Mouse (Mus musculus): ENCODE measurements at regions not wholly inside any gene's neighbourhood (a gene's known extent, or its start where the extent isn't known, plus 50 kb on each side); places are given as distances from the start of the nearest gene placed in this dataset.
"Not testable (repeated sequence)": the region's sequence is repeated elsewhere in the genome, so short reads cannot be mapped to it uniquely, and the experiment has no call there.

DNA sequence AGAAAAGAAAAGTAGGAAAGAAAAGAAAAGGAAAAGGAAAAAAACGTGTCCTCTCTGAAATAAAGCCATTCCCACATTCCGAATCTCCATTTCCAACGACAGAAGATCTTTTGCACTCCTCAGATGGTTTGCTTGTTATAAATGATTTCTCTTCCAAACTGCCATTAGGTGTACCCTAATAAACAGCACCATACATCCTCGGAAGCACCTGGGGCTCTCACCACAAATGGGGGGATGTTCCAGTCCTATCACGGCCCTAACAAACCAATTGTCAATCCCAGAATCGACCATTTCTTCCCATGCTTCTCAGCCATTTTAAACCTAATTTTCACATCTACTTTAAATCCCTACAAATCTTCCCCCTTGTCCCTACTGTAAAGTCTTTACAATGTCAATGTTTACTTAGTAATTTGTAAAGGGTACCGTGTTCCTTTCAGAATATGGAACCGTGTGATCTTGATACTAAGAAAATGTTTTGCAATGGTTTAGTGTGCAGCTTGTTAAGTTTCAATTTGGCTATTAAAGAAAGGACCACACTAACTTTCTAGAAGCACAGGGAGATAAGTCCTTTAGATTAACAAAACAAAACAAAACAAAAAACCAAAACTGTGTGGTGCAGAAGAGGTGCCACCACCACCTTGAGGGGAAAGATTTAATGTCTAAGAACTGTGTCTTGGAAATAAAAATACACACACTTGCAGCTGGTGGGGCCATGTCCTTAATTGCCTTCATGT, 66.6 kb upstream of the Chd2 start:
- no peak for DNase-seq (ENCODE audit: low spot score)

DNA sequence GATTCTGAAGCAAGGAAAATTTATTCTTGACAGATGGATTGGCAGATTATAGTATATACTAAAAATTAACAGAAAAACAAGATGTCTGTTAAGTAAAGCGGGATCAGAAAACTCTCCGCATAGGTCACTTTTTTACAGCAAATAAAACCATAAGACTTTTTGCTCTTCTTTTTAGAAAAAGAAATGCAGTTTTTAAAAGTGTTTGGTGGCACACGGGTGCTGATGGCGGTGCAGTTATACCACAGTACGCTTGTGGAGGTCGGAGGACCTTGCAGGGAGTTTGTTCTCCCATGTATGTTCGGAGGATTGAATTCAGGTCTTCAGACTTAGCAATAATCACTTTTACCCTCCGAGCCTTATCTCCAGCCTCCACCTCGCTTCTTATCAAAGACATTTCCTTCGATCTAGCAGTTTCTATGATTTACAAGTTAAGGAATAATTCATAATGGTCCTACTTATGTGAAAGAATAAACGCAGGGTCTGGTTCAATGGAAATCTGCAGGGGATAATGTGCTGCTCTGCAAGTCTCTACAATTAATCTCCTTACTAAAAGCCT, 65.9 kb upstream of the Chd2 start:
- DNase-seq (ENCODE audit: low spot score): no peak

DNA sequence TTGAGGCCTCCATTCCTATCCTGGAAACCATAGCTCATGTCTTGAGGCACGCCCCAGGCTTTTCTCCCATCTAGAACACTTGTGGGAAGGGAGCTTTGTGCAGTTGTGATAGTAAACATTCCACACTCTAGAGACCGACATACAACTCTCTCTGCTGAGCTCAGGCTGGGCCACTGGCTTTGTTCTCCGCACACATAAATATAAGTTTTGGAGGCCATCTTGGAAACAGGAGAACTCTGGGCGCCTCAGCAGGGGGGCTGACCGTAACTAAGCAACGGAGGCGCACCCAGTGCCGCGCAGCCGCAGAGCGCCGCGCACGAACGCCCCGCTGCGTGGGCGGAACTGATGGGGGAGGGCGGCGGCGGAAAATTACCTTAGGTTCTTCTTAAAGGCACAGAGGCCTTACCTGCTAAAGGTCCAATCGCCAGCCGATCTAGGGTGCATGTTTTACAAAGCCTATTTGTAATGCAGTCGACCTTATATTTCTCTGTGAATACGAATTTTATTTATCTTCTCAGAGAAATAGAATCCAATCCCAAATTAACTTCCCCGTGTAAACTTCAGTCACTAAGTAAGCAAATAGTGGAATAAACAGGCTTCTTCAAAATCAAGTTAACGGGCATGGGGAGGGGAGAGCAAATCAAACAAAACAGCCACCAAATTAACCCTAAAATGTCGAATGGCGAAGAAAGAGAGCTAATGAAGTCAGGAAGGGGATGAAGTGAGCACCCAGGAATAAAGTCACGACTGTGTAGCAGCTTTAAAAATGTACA, 65.2 kb upstream of the Chd2 start:
- DNase-seq (ENCODE audit: low spot score): peak; percentile 91

- no peak for DNase-seq (ENCODE audit: low spot score)
Measured at GRCm38 (mm10) chr7:73604597-73604996, 63.0 kb upstream of the Chd2 start.

DNA sequence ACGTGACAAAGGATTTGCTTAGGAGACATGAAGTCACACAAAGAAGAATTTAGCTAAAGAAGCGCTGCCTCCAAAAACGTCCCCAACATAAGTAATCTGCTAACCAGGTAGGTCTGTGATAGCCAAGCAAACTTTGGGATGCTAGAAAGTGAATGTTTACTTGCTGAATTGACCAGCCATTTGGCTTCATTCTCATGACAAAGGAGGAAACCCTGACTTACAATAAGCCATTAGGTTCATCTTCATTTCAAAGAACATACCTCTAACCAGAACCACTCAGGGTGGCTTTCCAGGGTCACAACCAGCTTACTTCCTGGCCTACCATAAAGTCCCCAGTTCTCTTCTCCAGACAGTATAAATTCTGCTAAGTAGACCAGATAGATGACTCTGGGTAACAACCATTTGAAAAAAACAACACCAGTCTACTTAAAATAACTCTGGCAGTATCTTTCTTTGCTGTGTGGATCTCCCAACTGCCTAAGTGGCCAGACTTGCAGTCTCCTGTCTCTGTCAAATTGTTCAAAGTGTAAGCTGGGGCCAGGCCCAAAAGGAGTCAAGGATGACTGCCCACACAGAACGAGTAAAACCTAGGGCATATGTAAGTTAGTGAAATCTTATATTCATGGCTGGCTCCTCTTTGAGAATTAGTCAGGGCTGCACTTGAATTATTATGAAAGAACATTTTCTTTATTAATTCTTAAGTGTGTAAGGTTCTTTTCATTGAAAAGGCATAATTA, 61.4 kb upstream of the Chd2 start:
- DNase-seq (ENCODE audit: low spot score): no peak

DNA sequence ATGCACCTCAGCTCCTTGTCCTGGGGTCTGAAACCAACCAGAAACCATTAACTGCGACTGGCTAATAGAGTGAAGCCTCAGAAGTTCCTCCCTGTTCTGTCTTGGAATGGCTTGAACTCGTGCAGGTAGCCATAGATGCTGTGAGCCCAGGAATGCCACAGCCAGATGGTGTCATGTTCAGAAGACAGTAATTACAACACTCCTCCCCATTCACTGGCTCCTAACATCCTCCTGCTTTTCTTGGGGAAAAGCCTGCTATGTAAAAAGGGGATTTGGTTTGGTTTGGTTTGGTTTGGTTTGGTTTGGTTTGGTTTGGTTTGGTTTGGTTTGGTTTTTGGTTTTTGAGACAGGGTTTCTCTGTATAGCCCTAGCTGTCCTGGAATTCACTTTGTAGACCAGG, 59.7 kb upstream of the Chd2 start:
- no peak for DNase-seq (ENCODE audit: low spot score)

GRCm38 (mm10) chr7:73600776-73601175, 59.1 kb upstream of the Chd2 start:
- DNase-seq (ENCODE audit: low spot score): no peak

DNA sequence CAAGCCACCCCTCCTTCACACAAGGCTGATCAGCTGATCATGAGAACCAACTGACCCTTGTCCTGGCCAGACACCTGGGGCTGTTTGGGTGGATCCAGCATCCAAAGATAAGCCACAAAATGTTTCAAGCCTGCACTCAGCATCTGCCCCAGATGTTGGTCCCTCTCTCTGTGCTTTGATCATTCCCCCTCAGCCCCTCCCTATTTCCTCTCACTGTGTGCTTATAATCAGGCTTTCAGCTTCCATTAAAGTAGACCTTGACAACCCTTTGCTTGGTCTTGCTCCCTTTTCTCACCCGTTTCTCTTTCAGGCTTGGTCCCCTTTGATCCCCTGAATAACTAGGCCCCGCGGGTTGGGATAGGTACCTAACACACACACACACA, 58.4 kb upstream of the Chd2 start:
- not testable (repeated sequence) for DNase-seq (ENCODE audit: low spot score)

DNA sequence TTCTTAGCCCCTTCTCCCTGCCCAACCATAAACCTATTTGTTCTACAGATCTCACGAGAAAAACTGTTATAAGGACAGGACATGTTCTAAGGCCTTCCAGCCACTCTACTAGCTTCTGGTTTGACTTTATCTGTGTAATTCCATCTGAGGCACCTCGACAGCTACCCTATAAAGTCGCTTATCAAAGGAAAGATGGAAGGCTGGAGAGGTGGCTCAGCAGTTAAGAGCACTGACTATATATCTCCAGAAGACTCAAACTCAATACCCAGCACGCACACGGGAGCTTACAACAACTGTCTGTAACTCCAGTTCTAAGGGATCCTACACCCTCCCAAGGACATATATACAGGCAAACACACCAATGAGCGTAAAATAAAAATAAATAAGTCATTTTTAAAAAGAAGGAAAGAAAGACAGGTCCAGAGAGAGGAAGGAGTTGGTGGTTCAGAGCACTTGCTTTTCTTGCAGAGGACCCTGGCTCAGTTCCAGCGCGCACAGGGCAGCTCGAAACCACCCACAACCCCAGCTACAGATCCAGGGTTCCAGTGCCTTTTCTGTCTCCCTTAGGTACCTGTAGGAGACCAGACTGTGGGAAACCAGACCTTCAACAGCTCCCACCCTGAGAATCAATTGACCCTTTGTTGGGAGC, 57.8 kb upstream of the Chd2 start:
- no peak for DNase-seq (ENCODE audit: low spot score)

DNA sequence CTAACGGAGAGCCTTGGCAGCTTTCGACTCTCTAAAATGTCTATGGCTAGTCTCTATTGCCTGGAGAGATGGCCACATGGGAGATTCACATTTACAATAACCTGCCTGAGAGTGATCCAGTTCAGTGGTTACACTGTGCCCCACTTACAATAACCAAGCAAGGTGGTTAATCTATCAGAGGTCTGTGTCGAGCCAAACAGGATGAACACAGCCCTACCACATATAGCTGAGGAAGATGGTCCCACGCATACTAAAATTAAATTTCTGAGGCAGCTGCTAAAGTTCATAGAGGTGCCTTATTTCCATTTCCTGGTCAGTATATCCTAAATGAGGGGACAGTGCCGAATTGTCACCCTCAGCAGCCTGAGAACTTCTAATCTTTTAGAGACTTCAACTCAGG, 56.3 kb upstream of the Chd2 start:
- DNase-seq (ENCODE audit: low spot score): no peak

DNA sequence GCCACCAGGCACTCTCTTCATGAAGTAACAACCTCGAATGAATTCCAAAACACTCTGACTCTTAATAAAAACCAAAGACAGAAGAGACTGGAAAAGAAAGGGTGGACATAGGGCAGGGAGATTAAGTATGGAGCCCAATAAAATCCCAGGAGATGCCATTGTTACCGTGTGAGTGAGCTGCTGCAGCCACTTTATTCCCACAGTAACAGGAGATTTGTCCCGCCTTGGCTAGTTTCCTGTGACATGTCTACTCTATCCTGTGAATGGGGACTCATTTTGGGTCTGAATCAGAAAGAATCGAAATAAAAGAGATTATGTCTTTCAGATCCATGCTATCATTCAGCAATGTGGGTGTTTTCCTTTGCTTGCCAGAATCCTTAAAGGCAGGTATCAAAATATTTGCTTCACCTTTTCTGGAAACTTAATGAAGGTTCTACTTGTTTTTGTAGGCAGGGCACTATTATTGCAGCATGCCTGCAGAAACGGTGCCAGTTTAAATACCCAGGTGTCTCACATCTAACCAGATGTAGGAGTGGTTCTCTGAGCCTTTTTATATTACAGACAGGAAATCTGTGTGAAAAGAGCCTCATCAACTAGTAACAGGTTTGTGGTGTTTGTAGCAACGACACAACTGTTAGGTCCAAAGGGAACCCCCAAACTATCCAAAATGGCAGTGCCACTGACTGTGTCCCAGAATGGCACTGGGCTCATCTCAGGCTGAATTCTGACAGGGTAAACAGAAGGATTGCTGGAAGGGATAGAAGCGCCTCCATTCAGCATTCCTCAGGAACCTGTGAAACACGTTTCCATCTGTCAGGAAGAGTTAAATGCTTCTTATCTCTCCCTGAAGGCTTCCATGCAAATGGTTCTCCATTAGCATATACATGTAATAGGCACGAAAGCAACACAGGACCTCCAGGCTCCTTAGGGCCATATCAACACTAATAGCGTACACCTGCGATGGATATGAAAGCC, 55.5 kb upstream of the Chd2 start:
- DNase-seq (ENCODE audit: low spot score): no peak

DNA sequence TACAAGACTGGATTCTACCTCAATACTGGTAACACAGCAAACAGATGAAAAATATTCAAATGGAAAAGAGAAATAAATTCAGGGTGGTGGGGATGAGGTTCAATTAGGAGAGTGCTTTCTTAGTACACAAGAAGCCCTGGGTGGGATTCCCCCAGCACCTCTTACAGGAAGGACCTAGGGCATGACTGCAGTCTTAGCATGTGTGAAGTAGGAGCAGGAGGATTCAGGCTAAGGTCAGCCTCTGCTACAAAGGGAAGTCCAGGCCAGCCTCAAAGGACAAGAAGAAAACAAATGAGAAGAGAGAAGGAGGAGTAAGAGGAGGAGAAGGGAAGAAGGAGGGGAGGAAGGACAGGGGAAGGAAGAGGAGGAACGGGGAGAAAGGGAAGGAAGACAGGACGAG, 54.8 kb upstream of the Chd2 start:
- no peak for DNase-seq (ENCODE audit: low spot score)

DNA sequence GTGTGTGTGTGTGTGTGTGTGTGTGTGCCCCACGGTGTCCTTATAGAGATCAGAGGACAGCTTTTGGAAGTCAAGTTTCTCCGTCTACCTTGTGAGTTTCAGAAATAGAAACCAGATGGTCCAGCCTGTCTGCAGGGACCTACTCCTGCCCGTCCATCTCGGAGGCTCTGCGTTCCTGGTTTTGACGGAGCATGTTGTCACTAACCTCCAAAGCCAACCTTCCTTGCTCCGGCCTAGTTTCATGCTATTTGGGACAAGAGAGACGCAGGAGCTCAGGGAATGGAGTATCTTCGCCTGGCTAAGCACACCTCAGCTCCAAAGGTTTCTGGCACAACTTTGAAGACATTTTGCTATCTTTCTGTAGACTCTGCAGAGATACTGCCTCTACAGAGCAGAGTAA, 54.2 kb upstream of the Chd2 start:
- DNase-seq (ENCODE audit: low spot score): no peak

- peak; percentile 87 for DNase-seq (ENCODE audit: low spot score)
Measured at GRCm38 (mm10) chr7:73595140-73595825, 53.7 kb upstream of the Chd2 start.

DNA sequence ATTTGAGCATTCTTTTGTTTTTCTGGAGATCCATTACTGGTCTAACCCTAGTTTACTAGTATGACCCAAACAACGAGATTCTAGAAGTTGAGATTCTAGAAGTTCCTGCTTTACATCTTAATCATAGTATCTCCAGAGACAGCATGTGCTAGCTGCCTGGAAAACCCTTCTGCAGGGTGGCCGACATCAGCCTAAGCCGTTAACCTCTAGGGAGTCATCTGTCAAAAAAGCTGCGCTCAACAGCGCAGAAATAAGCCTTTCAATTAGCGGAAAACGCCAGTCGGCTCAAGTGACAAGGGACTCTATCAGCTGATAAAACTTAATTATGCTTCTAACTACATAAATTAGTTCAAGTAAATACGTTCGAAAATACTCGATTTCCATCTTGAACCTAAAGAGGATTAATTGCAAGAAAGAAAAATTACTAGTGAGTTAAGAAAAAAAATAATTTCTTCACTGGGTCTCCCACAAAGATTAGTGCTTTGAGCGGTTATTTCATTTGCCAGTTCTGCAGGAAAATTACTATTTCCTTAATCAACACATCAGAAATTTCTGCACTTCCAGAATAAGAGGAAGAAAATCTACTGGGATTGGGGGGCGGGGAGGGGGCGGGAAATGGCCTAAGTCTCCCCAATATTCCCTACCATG, 53.0 kb upstream of the Chd2 start:
- DNase-seq (ENCODE audit: low spot score): no peak

DNA sequence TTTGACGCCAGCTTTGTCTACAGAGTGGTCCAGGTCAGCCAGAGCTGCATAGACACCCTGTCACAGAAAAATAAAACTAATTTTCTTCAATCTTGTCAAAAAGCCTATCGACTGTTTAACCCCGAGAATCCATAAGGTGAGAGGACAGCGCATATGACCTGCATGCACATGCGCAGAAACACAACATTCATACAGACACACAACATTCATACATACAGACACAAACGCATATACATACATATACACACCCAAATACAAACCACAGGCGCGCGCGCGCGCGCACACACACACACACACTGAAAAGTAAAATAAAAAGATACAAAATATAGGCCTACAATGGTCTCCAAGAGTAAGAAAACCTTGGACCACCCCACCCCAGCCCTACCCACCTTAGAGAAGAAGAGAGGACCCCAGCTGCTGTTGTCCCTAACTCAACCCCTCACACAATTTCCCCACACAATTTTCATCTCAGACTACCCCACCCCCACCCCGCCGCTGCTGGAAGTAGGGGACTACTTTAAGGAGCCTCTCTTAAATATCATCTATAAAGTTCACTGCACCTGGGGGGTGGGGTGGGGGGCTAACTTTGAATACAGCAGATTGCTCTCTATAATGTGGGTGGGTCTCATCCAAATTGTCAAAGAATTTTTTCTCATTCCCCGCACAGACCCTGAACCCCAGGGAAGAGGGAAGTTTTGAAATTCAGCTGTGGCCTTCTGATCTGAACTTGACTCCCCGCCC, 52.2 kb upstream of the Chd2 start:
- DNase-seq (ENCODE audit: low spot score): no peak

DNA sequence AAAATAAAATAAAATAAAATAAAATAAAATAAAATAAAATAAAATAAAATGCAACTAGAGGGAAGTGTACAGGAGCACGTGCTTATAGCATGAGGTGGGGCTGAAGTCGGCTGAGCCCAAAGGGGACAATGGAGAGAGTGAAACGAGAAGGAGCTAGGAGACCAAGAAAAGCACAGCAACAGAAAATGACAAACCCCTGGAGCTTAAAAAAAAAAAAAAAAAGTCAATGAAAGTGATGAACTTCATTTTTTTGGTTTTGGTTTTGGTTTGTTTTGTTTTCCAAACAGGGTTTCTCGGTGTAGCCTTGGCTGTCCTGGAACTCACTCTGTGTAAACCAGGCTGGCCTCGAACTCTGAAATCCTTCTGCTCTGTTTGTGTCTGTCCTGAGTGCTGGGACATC, 51.2 kb upstream of the Chd2 start:
- DNase-seq (ENCODE audit: low spot score): no peak
